Mouse (Mus musculus) ES-E14 (cell line): ENCODE measurements around the gene Dhh. TPM values are rescaled to one million over a fixed set of nuclear protein-coding genes. Genes with fewer than 3 reads are reported as not detected.

ENCODE experiments used
- DNase-seq: peaks from one replicate; pipeline ENCODE4 v3.0.0-alpha.2; 2013; ENCODE audit warnings: low read depth, low spot score
- H3K27ac ChIP-seq: 2 replicates; pipeline ENCODE4 v1.5.1; 2012; ENCODE audit warnings: low read depth, mild to moderate bottlenecking, low read length, moderate library complexity, mixed read lengths; ENCODE audit not compliant: poor library complexity, insufficient read depth, severe bottlenecking
- H3K36me3 ChIP-seq: 2 replicates; pipeline ENCODE4 v1.6.1; 2012; ENCODE audit warnings: mild to moderate bottlenecking, low read length, moderate library complexity, mixed read lengths; ENCODE audit not compliant: control insufficient read depth, poor library complexity, insufficient read depth, severe bottlenecking
- H3K4me1 ChIP-seq, 2 experiments: fragments of 150-350 bp in 1 of 2; sonication (generic) in 1 of 2; 2 replicates each; pipeline ENCODE4 v1.6.1; 2012; ENCODE audit warnings: low read length in 2 of 2, mild to moderate bottlenecking in 1 of 2, mixed read lengths in 1 of 2; ENCODE audit not compliant: control insufficient read depth in 2 of 2, insufficient read depth in 2 of 2, poor library complexity in 1 of 2
- H3K4me3 ChIP-seq, 2 experiments: fragments of 150-350 bp in 1 of 2; sonication (generic) in 1 of 2; 2 replicates each; pipeline ENCODE4 v1.5.1; 2012; ENCODE audit warnings: low read length in 2 of 2, low read depth in 1 of 2, mild to moderate bottlenecking in 1 of 2, mixed read lengths in 1 of 2; ENCODE audit not compliant: insufficient read depth in 1 of 2, poor library complexity in 1 of 2, severe bottlenecking in 1 of 2
- H3K9ac ChIP-seq: 2 replicates; pipeline ENCODE4 v1.6.1; 2012; ENCODE audit warnings: low read depth, mild to moderate bottlenecking, low read length, mixed read lengths; ENCODE audit not compliant: poor library complexity, insufficient read depth, severe bottlenecking
- H3K9me3 ChIP-seq: fragments of 150-350 bp; sonication (generic); 2 replicates; pipeline ENCODE4 v1.6.1; 2012; ENCODE audit warnings: low read depth, mild to moderate bottlenecking, low read length; ENCODE audit not compliant: control insufficient read depth, insufficient read depth
- CHD2 ChIP-seq: IDR thresholded peaks from 2 replicates; pipeline ENCODE4 v1.6.1; 2014; ENCODE audit warnings: mild to moderate bottlenecking, low read depth, low read length, inconsistent platforms
- HCFC1 ChIP-seq: IDR thresholded peaks from 2 replicates; pipeline ENCODE4 v1.6.1; 2012; ENCODE audit warnings: low read length, inconsistent platforms, borderline replicate concordance; ENCODE audit not compliant: insufficient read depth
- MAFK ChIP-seq: IDR thresholded peaks from 2 replicates; pipeline ENCODE4 v1.6.1; 2014; ENCODE audit warnings: mild to moderate bottlenecking, low read depth, low read length, inconsistent platforms; ENCODE audit not compliant: insufficient read depth
- ZC3H11A ChIP-seq: IDR thresholded peaks from 2 replicates; pipeline ENCODE4 v1.6.1; 2012; ENCODE audit warnings: low read depth, mild to moderate bottlenecking, inconsistent platforms, low read length, borderline replicate concordance
- ZNF384 ChIP-seq: IDR thresholded peaks from 2 replicates; pipeline ENCODE4 v1.6.1; 2012; ENCODE audit warnings: low read depth, low read length, inconsistent platforms
- in situ Hi-C, 2 experiments: fragments of 600-800 bp; cut with MboI; formaldehyde crosslinking; loops; one replicate each; pipeline ENCODE4 v1.15.1; 2025; ENCODE audit warnings: low sequenced_read_pairs in 2 of 2, inconsistent platforms in 1 of 2; ENCODE audit not compliant: unreplicated experiment in 2 of 2
- total RNA-seq: library from RNA; depleted of rRNA; stranded (reverse); fragments of 300-350 nt; gene quantifications from 2 replicates; pipeline ENCODE4 v1.2.3, GENCODE M21; 2012

Gene Dhh
- total RNA-seq, 1 experiment: 1.2 TPM

DNA sequence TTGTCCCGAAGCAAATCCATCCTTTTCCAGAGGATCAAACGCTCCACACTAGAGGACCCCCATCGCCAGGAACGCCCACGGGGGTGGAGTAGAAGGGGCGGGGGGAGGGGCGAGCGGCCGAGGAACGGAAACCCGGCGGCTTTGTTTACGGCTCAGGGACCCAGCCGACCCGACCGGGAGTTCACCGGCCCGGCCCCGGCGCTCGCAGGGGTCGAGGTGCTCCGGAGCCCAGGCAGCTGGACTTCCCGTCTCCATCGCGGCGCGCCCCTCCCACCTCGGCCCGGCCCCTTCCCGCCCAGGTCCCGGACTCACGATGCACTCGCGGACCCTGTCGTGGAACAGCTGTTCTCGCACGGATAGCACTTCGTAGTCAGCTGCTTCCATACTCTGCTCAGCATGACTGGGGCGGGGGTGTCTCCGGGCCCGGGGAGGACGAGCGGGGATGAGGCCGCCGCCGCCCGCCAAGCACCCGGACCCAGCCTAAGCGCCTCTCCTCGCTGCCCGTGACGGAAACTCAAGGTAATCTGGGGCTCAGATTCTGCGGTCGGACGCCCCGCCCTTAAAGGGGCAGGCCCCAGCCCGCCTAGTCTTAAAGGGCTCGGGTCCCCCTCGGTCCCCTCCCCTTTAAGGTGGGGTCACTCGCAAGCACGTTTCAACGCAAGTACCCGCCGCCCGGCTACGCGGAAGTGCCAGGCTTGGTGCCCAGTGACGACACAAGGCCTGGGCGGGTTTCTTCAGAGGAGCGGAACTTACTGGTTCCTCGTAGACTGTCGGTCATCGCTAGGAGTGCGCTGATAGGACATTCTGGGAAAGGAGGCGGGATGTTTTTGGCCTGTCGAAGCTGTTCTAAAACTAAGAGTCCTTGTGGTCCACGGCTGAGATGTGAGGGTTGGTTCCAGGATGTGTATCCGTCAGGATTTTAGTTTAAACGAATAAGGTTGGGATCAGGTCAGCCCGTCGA, 19.5 kb upstream of the Dhh start, which contains the start of gene Lmbr1l:
Gene Lmbr1l (minus strand): TSS at position 694 of the 961 bp plus-strand sequence.
- peaks cover 3 to 13% of the 10 kb centered on the region in 2 experiments; a peak in 1 of 4 replicates for H3K4me1 ChIP-seq
- peak within 1 kb of the TSS; percentile 80 for H3K27ac ChIP-seq
- TF ChIP-seq ZNF384 (no peak), CHD2 (no peak), HCFC1 (no peak), MAFK (no peak), ZC3H11A (no peak)
- H3K4me3 ChIP-seq: peak within 1 kb of the TSS; percentile 95 to 99
- in situ Hi-C loops: no loop called here
- H3K9ac ChIP-seq: peak within 1 kb of the TSS; percentile 88
- H3K9me3 ChIP-seq: no peaks in the 10 kb centered on the region
- H3K36me3 ChIP-seq: peaks cover 5% of the 10 kb centered on the region; the same call in 1 of the 2 replicates
- peak; percentile 97 for DNase-seq

GRCm38 (mm10) chr15:98917091-98917490, 18.8 kb upstream of the Dhh start:
- peaks cover 11% of the 10 kb centered on the region; the same call in 1 of the 2 replicates for H3K36me3 ChIP-seq
- peak overlapping the region; percentile 88 for H3K9ac ChIP-seq
- no peak for DNase-seq
- H3K9me3 ChIP-seq: no peaks in the 10 kb centered on the region
- peaks cover 3 to 15% of the 10 kb centered on the region in 2 experiments; a peak in 1 of 4 replicates for H3K4me1 ChIP-seq
- peak overlapping the region; percentile 95 to 99 for H3K4me3 ChIP-seq
- peak overlapping the region; percentile 80; the same call in 1 of the 2 replicates for H3K27ac ChIP-seq
- in situ Hi-C loops: no loop called here
- no peak for TF ChIP-seq MAFK
- TF ChIP-seq ZC3H11A: no peak
- no peak for TF ChIP-seq ZNF384
- TF ChIP-seq HCFC1: no peak
- TF ChIP-seq CHD2: no peak

DNA sequence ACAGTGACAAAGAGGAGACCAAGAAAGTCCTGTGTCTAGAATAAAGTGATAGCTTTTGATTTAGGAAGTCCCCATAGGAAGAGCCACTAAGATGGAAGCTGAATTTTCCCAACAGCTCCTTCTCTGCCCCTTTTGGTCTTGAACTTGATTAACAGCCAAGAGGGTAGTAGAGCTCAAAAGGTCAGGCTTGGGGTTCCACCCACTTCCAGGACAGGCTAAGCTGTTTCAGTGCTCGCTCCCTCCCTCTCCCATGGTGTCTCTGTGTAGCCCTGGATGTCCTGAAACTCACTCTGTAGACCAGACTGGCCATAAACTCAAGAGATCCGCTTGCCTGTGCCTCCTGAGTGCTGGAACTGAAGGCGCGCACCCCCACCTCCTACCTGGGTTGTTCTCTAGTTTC, 17.7 kb upstream of the Dhh start:
- H3K9ac ChIP-seq: no peak overlapping the region
- peaks cover 3 to 14% of the 10 kb centered on the region in 2 experiments; a peak in 1 of 4 replicates for H3K4me1 ChIP-seq
- no peak overlapping the region for H3K27ac ChIP-seq
- H3K4me3 ChIP-seq: 0 out of 4 replicates have a peak overlapping the region, but pooled peaks of 1 of the 2 experiments have one; percentile 95
- TF ChIP-seq HCFC1 (no peak), MAFK (no peak), ZC3H11A (no peak), CHD2 (no peak), ZNF384 (no peak)
- in situ Hi-C loops: no loop called here
- peaks cover 21% of the 10 kb centered on the region; the same call in 1 of the 2 replicates for H3K36me3 ChIP-seq
- H3K9me3 ChIP-seq: no peaks in the 10 kb centered on the region
- DNase-seq: no peak

DNA sequence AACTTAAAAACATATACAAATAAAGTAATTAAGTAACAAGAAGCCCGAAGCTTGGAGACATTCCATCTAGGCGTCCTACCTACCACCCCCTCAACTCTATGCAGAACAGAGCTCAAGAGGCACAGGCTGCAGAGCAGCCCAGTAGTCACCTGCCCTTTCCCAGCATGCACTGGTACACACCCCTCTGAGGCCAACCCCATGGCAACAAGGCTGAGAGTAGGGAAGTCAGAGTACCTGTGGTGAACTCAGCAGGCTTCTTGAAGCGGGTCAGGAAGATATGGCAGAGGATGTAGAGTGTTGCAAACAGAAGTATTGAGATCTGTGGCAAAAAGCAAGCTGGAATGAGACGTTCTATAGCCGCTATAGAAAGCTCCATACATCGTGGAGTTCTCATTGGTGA, 16.6 kb upstream of the Dhh start:
- H3K4me1 ChIP-seq: peaks cover 3 to 13% of the 10 kb centered on the region in 2 experiments; a peak in 1 of 4 replicates
- DNase-seq: no peak
- in situ Hi-C loops: no loop called here
- no peak overlapping the region for H3K9ac ChIP-seq
- H3K36me3 ChIP-seq: peaks cover 23% of the 10 kb centered on the region; the same call in 1 of the 2 replicates
- H3K9me3 ChIP-seq: no peaks in the 10 kb centered on the region
- H3K4me3 ChIP-seq: no peak overlapping the region
- TF ChIP-seq ZC3H11A: no peak
- TF ChIP-seq CHD2: no peak
- H3K27ac ChIP-seq: no peak overlapping the region
